Mouse (Mus musculus) CH12.LX (cell line): ENCODE measurements around the gene Mgll.

ENCODE experiments used
- BHLHE40 ChIP-seq: IDR thresholded peaks from 2 replicates; pipeline ENCODE4 v1.6.1; 2011; ENCODE audit warnings: mild to moderate bottlenecking, low read depth, low read length, improper control_type of control experiment
- CHD1 ChIP-seq: IDR thresholded peaks from 2 replicates; pipeline ENCODE4 v1.6.1; 2012; ENCODE audit warnings: low read depth, low read length, improper control_type of control experiment, inconsistent platforms
- CTCF ChIP-seq, 2 experiments: IDR thresholded peaks in 1 of 2; conservative IDR thresholded peaks in 1 of 2; 2 replicates each; pipeline ENCODE4 v1.5.1; 2011 to 2012; ENCODE audit warnings: low read depth in 2 of 2, low read length in 2 of 2, improper control_type of control experiment in 1 of 2, inconsistent platforms in 1 of 2, mild to moderate bottlenecking in 1 of 2, moderate library complexity in 1 of 2
- E2F4 ChIP-seq: IDR thresholded peaks from 2 replicates; pipeline ENCODE4 v1.6.1; 2011; ENCODE audit warnings: low read depth, low read length, improper control_type of control experiment; ENCODE audit not compliant: insufficient replicate concordance
- EP300 ChIP-seq: IDR thresholded peaks from 2 replicates; pipeline ENCODE4 v1.6.1; 2011; ENCODE audit warnings: low read length, improper control_type of control experiment
- HCFC1 ChIP-seq: IDR thresholded peaks from 2 replicates; pipeline ENCODE4 v1.6.1; 2012; ENCODE audit warnings: low read depth, mild to moderate bottlenecking, inconsistent platforms, low read length, improper control_type of control experiment
- MAFK ChIP-seq: IDR thresholded peaks from 2 replicates; pipeline ENCODE4 v1.6.1; 2011; ENCODE audit warnings: low read length, improper control_type of control experiment; ENCODE audit not compliant: insufficient replicate concordance
- MEF2A ChIP-seq: IDR thresholded peaks from 2 replicates; pipeline ENCODE4 v1.6.1; 2014; ENCODE audit warnings: low read depth, mild to moderate bottlenecking, inconsistent platforms, low read length, improper control_type of control experiment, borderline replicate concordance
- MXI1 ChIP-seq: IDR thresholded peaks from 2 replicates; pipeline ENCODE4 v1.6.1; 2011; ENCODE audit warnings: mild to moderate bottlenecking, low read depth, low read length, improper control_type of control experiment
- NELFE ChIP-seq: IDR thresholded peaks from 2 replicates; pipeline ENCODE4 v1.6.1; 2011; ENCODE audit warnings: low read depth, low read length, improper control_type of control experiment
- POLR2A ChIP-seq: IDR thresholded peaks from 2 replicates; pipeline ENCODE4 v1.6.1; 2011; ENCODE audit warnings: low read depth, mild to moderate bottlenecking, improper control_type of control experiment, low read length
- TBP ChIP-seq: conservative IDR thresholded peaks from 2 replicates; pipeline ENCODE4 v1.6.1; 2011; ENCODE audit warnings: low read depth, low read length, improper control_type of control experiment

- no peak for TF ChIP-seq BHLHE40
- TF ChIP-seq MXI1: no peak
- TF ChIP-seq NELFE: no peak
- no peak for TF ChIP-seq HCFC1
- TF ChIP-seq POLR2A: no peak
- no peak for TF ChIP-seq CTCF (conservative IDR thresholded peaks at IDR 0.05 in 1 of 2, IDR thresholded peaks at IDR 0.05 in 1 of 2; ENCODE audit: low read depth in 2 of 2, low read length in 2 of 2)
- TF ChIP-seq EP300: no peak
- no peak for TF ChIP-seq TBP
- TF ChIP-seq CHD1: no peak
- TF ChIP-seq MEF2A: no peak
- no peak for TF ChIP-seq E2F4
- TF ChIP-seq MAFK: peak; percentile 99
Measured at GRCm38 (mm10) chr6:88779755-88780154, 55.5 kb downstream of the Mgll start.
